14 mouse cellular contexts compared by ENCODE assay signal in genomic region chr13:71565895-71566294, GRCm38 (mm10).
"Had no signal": no experiment of that assay in that cellular context is flagged by ENCODE, and none has a peak within 500 bp of the region (broad histone marks: within the 10 kb centered on the region; RNA-seq: fewer than 3 reads in every experiment).

No protein-coding gene starts in this region.

- H3K4me1 ChIP-seq: liver, embryonic 13.5 days; neural tube, embryonic 12.5 days; neural tube, embryonic 15.5 days; stomach, embryonic 15.5 days had no signal

- ATAC-seq: intestine, postnatal 0 days had no signal

- H3K27me3 ChIP-seq: liver, embryonic 13.5 days; neural tube, embryonic 12.5 days; neural tube, embryonic 15.5 days; stomach, embryonic 15.5 days had no signal

- H3K36me3 ChIP-seq: liver, embryonic 13.5 days; neural tube, embryonic 12.5 days; neural tube, embryonic 15.5 days; stomach, embryonic 15.5 days had no signal

- H3K9me3 ChIP-seq: liver, embryonic 13.5 days; neural tube, embryonic 12.5 days; neural tube, embryonic 15.5 days; stomach, embryonic 15.5 days had no signal

- H3K27ac ChIP-seq: liver, embryonic 13.5 days; neural tube, embryonic 12.5 days; neural tube, embryonic 15.5 days; stomach, embryonic 15.5 days had no signal

- DNase-seq: liver, embryonic 13.5 days; lung, adult 2 months; lung, postnatal 14 days; lung, postnatal 4 days; midbrain, embryonic 14.5 days; right cerebral cortex, adult 18-20 months; right cerebral cortex, postnatal 25 days; spleen, adult 18-20 months; thymus, postnatal 25 days had no signal

- H3K9ac ChIP-seq: liver, embryonic 13.5 days; neural tube, embryonic 12.5 days; neural tube, embryonic 15.5 days; stomach, embryonic 15.5 days had no signal

- H3K4me3 ChIP-seq: liver, embryonic 13.5 days; neural tube, embryonic 12.5 days; neural tube, embryonic 15.5 days; stomach, embryonic 15.5 days had no signal

- H3K4me2 ChIP-seq: liver, embryonic 13.5 days; midbrain, embryonic 11.5 days; neural tube, embryonic 12.5 days; neural tube, embryonic 15.5 days; stomach, embryonic 15.5 days had no signal
